Mouse (Mus musculus): ENCODE data around the gene Svbp. TPM values are rescaled to one million over a fixed set of nuclear protein-coding genes. Genes with fewer than 3 reads are reported as not detected.
A peak's percentile ranks its signal among the peaks of the same experiment; 100 is the strongest.

The Svbp gene
- total and polyA plus RNA-seq, 2 experiments = 10.0 to 14.8 TPM

- no peak overlapping the region for H3K9ac ChIP-seq (ENCODE audit: low read depth, low read length)
- H3K79me2 ChIP-seq (ENCODE audit: control insufficient read depth, insufficient read depth, low read length) = no peaks in the 10 kb centered on the region
- H3K4me1 ChIP-seq (ENCODE audit: control insufficient read depth, insufficient read depth, low read length) = no peaks in the 10 kb centered on the region
- no peak overlapping the region for H3K27ac ChIP-seq (replicated peaks; ENCODE audit: insufficient read depth, low read depth, low read length)
- no peak overlapping the region for H3K4me3 ChIP-seq (ENCODE audit: insufficient read depth, low read depth, low read length)
- 0 out of 2 replicates have a peak, but pooled peaks cover 4% of the 10 kb centered on the region for H3K27me3 ChIP-seq (ENCODE audit: control insufficient read depth, insufficient read depth, low read length)
- WGBS = 83% methylated on average over 4 of the region's 4 CpGs
- H3K36me3 ChIP-seq (ENCODE audit: control insufficient read depth, insufficient read depth, low read length) = no peaks in the 10 kb centered on the region
- DNase-seq (ENCODE audit: extremely low read depth, low read depth, low spot score) = no peak
- no peak for TF ChIP-seq POLR2A (IDR thresholded peaks at IDR 0.05; ENCODE audit: extremely low read depth, insufficient read depth, low read length)
- no peak for TF ChIP-seq CTCF (IDR thresholded peaks at IDR 0.05; ENCODE audit: low read depth, low read length)
These were observed 9.3 kb upstream of the Svbp start for GRCm38 (mm10) chr4:119185771-119186170.

GRCm38 (mm10) chr4:119188060-119188785 is 6.9 kb upstream of the Svbp start:
- 0 out of 2 replicates have a peak, but pooled peaks cover 4% of the 10 kb centered on the region for H3K27me3 ChIP-seq (ENCODE audit: control insufficient read depth, insufficient read depth, low read length)
- H3K4me1 ChIP-seq (ENCODE audit: control insufficient read depth, insufficient read depth, low read length) = no peaks in the 10 kb centered on the region
- no peak overlapping the region for H3K9ac ChIP-seq (ENCODE audit: low read depth, low read length)
- peak; percentile 29; the same call in 1 of the 2 replicates for TF ChIP-seq CTCF (IDR thresholded peaks at IDR 0.05; ENCODE audit: low read depth, low read length)
- TF ChIP-seq POLR2A (IDR thresholded peaks at IDR 0.05; ENCODE audit: extremely low read depth, insufficient read depth, low read length) = no peak
- no peak overlapping the region for H3K4me3 ChIP-seq (ENCODE audit: insufficient read depth, low read depth, low read length)
- H3K27ac ChIP-seq (replicated peaks; ENCODE audit: insufficient read depth, low read depth, low read length) = no peak overlapping the region
- no peaks in the 10 kb centered on the region for H3K36me3 ChIP-seq (ENCODE audit: control insufficient read depth, insufficient read depth, low read length)
- DNase-seq (ENCODE audit: extremely low read depth, low read depth, low spot score) = no peak
- WGBS = 45% methylated on average over 11 of the region's 11 CpGs
- no peaks in the 10 kb centered on the region for H3K79me2 ChIP-seq (ENCODE audit: control insufficient read depth, insufficient read depth, low read length)

- no peaks in the 10 kb centered on the region for H3K36me3 ChIP-seq (ENCODE audit: control insufficient read depth, insufficient read depth, low read length)
- TF ChIP-seq CTCF (IDR thresholded peaks at IDR 0.05; ENCODE audit: low read depth, low read length) (no peak), POLR2A (IDR thresholded peaks at IDR 0.05; ENCODE audit: extremely low read depth, insufficient read depth, low read length) (no peak)
- H3K9ac ChIP-seq (ENCODE audit: low read depth, low read length) = no peak overlapping the region
- no peaks in the 10 kb centered on the region for H3K79me2 ChIP-seq (ENCODE audit: control insufficient read depth, insufficient read depth, low read length)
- H3K27ac ChIP-seq (replicated peaks; ENCODE audit: insufficient read depth, low read depth, low read length) = no peak overlapping the region
- no peak for DNase-seq (ENCODE audit: extremely low read depth, low read depth, low spot score)
- no peak overlapping the region for H3K4me3 ChIP-seq (ENCODE audit: insufficient read depth, low read depth, low read length)
- WGBS = 89% methylated on average over 6 of the region's 6 CpGs
- 0 out of 2 replicates have a peak, but pooled peaks cover 4% of the 10 kb centered on the region for H3K27me3 ChIP-seq (ENCODE audit: control insufficient read depth, insufficient read depth, low read length)
- H3K4me1 ChIP-seq (ENCODE audit: control insufficient read depth, insufficient read depth, low read length) = no peaks in the 10 kb centered on the region
These were observed 5.7 kb upstream of the Svbp start for GRCm38 (mm10) chr4:119189392-119189791.

- TF ChIP-seq POLR2A (IDR thresholded peaks at IDR 0.05; ENCODE audit: extremely low read depth, insufficient read depth, low read length) = no peak
- no peak for TF ChIP-seq CTCF (IDR thresholded peaks at IDR 0.05; ENCODE audit: low read depth, low read length)
- Histone ChIP-seq H3K4me3 (ENCODE audit: insufficient read depth, low read depth, low read length) (no peak within 1 kb of the TSS), H3K9ac (ENCODE audit: low read depth, low read length) (no peak within 1 kb of the TSS), H3K27ac (replicated peaks; ENCODE audit: insufficient read depth, low read depth, low read length) (no peak within 1 kb of the TSS), H3K27me3 (ENCODE audit: control insufficient read depth, insufficient read depth, low read length) (0 out of 2 replicates have a peak, but pooled peaks cover 4% of the 10 kb centered on the region), H3K36me3 (ENCODE audit: control insufficient read depth, insufficient read depth, low read length) (no peaks in the 10 kb centered on the region), H3K4me1 (ENCODE audit: control insufficient read depth, insufficient read depth, low read length) (no peaks in the 10 kb centered on the region), H3K79me2 (ENCODE audit: control insufficient read depth, insufficient read depth, low read length) (no peaks in the 10 kb centered on the region)
- DNase-seq (ENCODE audit: extremely low read depth, low read depth, low spot score) = no peak
- 78% methylated on average over 6 of the region's 6 CpGs for WGBS
These were observed 5.2 kb upstream of the Svbp start, which contains the start of gene Ermap for GRCm38 (mm10) chr4:119189864-119190263. Gene Ermap, minus strand, starts transcription at chr4:119190011.

GRCm38 (mm10) chr4:119190618-119191017 is 4.5 kb upstream of the Svbp start:
- DNase-seq (ENCODE audit: extremely low read depth, low read depth, low spot score) = no peak
- no peaks in the 10 kb centered on the region for H3K36me3 ChIP-seq (ENCODE audit: control insufficient read depth, insufficient read depth, low read length)
- peaks cover 1% of the 10 kb centered on the region for H3K4me1 ChIP-seq (ENCODE audit: control insufficient read depth, insufficient read depth, low read length)
- no peak overlapping the region for H3K9ac ChIP-seq (ENCODE audit: low read depth, low read length)
- H3K4me3 ChIP-seq (ENCODE audit: insufficient read depth, low read depth, low read length) = no peak overlapping the region
- no peak overlapping the region for H3K27ac ChIP-seq (replicated peaks; ENCODE audit: insufficient read depth, low read depth, low read length)
- TF ChIP-seq CTCF (IDR thresholded peaks at IDR 0.05; ENCODE audit: low read depth, low read length) = no peak
- no peak for TF ChIP-seq POLR2A (IDR thresholded peaks at IDR 0.05; ENCODE audit: extremely low read depth, insufficient read depth, low read length)
- no peaks in the 10 kb centered on the region for H3K79me2 ChIP-seq (ENCODE audit: control insufficient read depth, insufficient read depth, low read length)
- 87% methylated on average over 8 of the region's 8 CpGs for WGBS
- H3K27me3 ChIP-seq (ENCODE audit: control insufficient read depth, insufficient read depth, low read length) = 0 out of 2 replicates have a peak, but pooled peaks cover 4% of the 10 kb centered on the region

- Histone ChIP-seq H3K27ac (replicated peaks; ENCODE audit: insufficient read depth, low read depth, low read length) (no peak overlapping the region), H3K9ac (ENCODE audit: low read depth, low read length) (no peak overlapping the region), H3K36me3 (ENCODE audit: control insufficient read depth, insufficient read depth, low read length) (no peaks in the 10 kb centered on the region), H3K79me2 (ENCODE audit: control insufficient read depth, insufficient read depth, low read length) (no peaks in the 10 kb centered on the region), H3K4me3 (ENCODE audit: insufficient read depth, low read depth, low read length) (no peak overlapping the region), H3K4me1 (ENCODE audit: control insufficient read depth, insufficient read depth, low read length) (peaks cover 5% of the 10 kb centered on the region), H3K27me3 (ENCODE audit: control insufficient read depth, insufficient read depth, low read length) (0 out of 2 replicates have a peak, but pooled peaks cover 4% of the 10 kb centered on the region)
- DNase-seq (ENCODE audit: extremely low read depth, low read depth, low spot score) = no peak
- 74% methylated on average over 3 of the region's 3 CpGs for WGBS
- TF ChIP-seq POLR2A (IDR thresholded peaks at IDR 0.05; ENCODE audit: extremely low read depth, insufficient read depth, low read length) = no peak
- TF ChIP-seq CTCF (IDR thresholded peaks at IDR 0.05; ENCODE audit: low read depth, low read length) = no peak
These were observed 3.8 kb upstream of the Svbp start for GRCm38 (mm10) chr4:119191273-119191672.

All from liver, adult 2 months (tissue).